Mouse (Mus musculus) forebrain, embryonic 11.5 days (tissue): ENCODE results near the gene Gm20388. TPM values are rescaled to one million over a fixed set of nuclear protein-coding genes. Genes with fewer than 3 reads are reported as not detected.
A peak's percentile ranks its signal among the peaks of the same experiment; 100 is the strongest.

Experiments used
- ATAC-seq: fragments of 200-750 bp; cut with Nextera tagmentation; replicated peaks from 2 replicates; pipeline ENCODE4 v1.8.0; 2017; ENCODE audit warnings: moderate TSS enrichment; ENCODE audit not compliant: low FRiP score
- DNase-seq: peaks from one replicate; pipeline ENCODE4 v3.0.0-alpha.2; 2017; ENCODE audit warnings: low spot score
- H3K27ac ChIP-seq: fragments of 300-500 bp; sonication (generic); 2 replicates; pipeline ENCODE4 v1.5.1; 2014; ENCODE audit warnings: low read depth, low read length
- H3K27me3 ChIP-seq: fragments of 300-500 bp; sonication (generic); 2 replicates; pipeline ENCODE4 v1.6.1; 2014; ENCODE audit warnings: mild to moderate bottlenecking, low read length, mixed read lengths; ENCODE audit not compliant: control insufficient read depth, insufficient read depth
- H3K36me3 ChIP-seq: fragments of 300-500 bp; sonication (generic); 2 replicates; pipeline ENCODE4 v1.6.1; 2014; ENCODE audit warnings: mild to moderate bottlenecking, low read length, moderate library complexity, mixed read lengths; ENCODE audit not compliant: control insufficient read depth, insufficient read depth
- H3K4me1 ChIP-seq: fragments of 300-500 bp; sonication (generic); replicated peaks from 2 replicates; pipeline ENCODE4 v1.6.1; 2014; ENCODE audit warnings: low read length, mixed read lengths; ENCODE audit not compliant: control insufficient read depth, insufficient read depth
- H3K4me2 ChIP-seq: fragments of 300-500 bp; sonication (generic); 2 replicates; pipeline ENCODE4 v1.6.1; 2014; ENCODE audit warnings: low read depth, mild to moderate bottlenecking, low read length, moderate library complexity, mixed read lengths; ENCODE audit not compliant: severe bottlenecking
- H3K4me3 ChIP-seq: fragments of 300-500 bp; sonication (generic); 2 replicates; pipeline ENCODE4 v1.5.1; 2014; ENCODE audit warnings: low read depth, low read length
- H3K9ac ChIP-seq: fragments of 300-500 bp; sonication (generic); 2 replicates; pipeline ENCODE4 v1.6.1; 2014; ENCODE audit warnings: low read length
- H3K9me3 ChIP-seq: fragments of 300-500 bp; sonication (generic); 2 replicates; pipeline ENCODE4 v1.6.1; 2016; ENCODE audit warnings: low read length, mixed read lengths; ENCODE audit not compliant: control insufficient read depth
- WGBS: fragments of 180-500 bp; shearing (Covaris S2); extraction: QIAGEN DNeasy Blood & Tissue Kit; methylation state at CpG from one replicate; pipeline ENCODE4 v1.1.7; 2014; 5-methylcytosine and 5-hydroxymethylcytosine counted together
- polyA plus RNA-seq: library from polyadenylated mRNA; unstranded; fragments of >200 nt; fragmentation: Nextera tagmentation; extraction: Ambion mirVana; gene quantifications from 2 replicates; pipeline ENCODE4 v1.2.1, GENCODE M21; 2014

The Gm20388 gene
- polyA plus RNA-seq, 1 experiment from 2014 or later: not detected

DNA sequence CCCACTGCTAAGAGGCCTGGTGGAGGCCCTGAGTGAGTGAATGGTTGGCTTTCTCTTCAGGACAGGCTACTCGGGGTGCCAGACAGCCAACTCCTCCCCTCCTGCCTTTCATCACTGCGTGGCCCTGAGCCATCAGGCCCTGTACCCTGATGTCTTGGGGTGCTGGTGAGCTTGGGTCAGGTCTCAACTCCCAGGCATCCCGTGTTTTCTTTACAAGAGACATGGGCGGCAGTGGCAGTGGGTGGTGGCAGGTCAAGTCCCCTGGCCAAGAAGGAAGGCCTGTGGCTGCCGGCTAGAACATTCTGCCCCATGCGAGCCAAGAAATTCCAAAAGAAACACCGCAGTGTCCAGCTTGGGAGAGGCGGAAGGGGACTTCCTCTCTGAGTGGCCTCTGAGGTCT lies 275.8 kb downstream of the Gm20388 start:
- H3K4me1 ChIP-seq: peaks cover 13% of the 10 kb centered on the region
- H3K4me3 ChIP-seq: no peak overlapping the region
- H3K27me3 ChIP-seq: no peaks in the 10 kb centered on the region
- H3K27ac ChIP-seq: no peak overlapping the region
- H3K36me3 ChIP-seq: no peaks in the 10 kb centered on the region
- no peak overlapping the region for H3K9ac ChIP-seq
- DNase-seq: no peak
- ATAC-seq: no peak
- no peak overlapping the region for H3K4me2 ChIP-seq
- H3K9me3 ChIP-seq: no peaks in the 10 kb centered on the region
- 70% methylated on average over 8 of the region's 8 CpGs for WGBS

DNA sequence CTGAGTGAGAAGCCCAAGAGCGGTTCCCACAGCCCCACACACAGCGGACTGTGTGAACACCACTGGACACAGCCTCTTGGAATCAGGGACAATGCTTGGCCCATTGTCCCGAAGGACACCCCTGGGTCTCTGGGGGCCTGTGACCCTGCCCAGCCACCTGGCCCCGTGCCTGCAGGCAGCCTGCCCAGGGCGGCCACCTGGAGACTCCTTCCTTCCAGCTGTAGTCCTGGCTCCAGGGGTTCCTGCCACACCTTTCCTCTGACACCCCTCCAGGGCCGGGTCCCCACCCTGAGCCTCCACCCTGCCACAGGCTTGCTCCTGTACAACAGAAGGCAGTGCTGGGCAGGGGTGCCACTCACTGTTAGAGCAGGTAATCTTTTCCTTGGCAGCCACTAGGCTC lies 277.9 kb downstream of the Gm20388 start:
- Histone ChIP-seq H3K9ac (no peak overlapping the region), H3K36me3 (no peaks in the 10 kb centered on the region), H3K4me1 (peaks cover 13% of the 10 kb centered on the region), H3K27me3 (no peaks in the 10 kb centered on the region), H3K9me3 (no peaks in the 10 kb centered on the region), H3K4me3 (no peak overlapping the region), H3K4me2 (no peak overlapping the region), H3K27ac (no peak overlapping the region)
- DNase-seq (no peak), ATAC-seq (no peak)
- 85% methylated on average over 6 of the region's 6 CpGs for WGBS

DNA sequence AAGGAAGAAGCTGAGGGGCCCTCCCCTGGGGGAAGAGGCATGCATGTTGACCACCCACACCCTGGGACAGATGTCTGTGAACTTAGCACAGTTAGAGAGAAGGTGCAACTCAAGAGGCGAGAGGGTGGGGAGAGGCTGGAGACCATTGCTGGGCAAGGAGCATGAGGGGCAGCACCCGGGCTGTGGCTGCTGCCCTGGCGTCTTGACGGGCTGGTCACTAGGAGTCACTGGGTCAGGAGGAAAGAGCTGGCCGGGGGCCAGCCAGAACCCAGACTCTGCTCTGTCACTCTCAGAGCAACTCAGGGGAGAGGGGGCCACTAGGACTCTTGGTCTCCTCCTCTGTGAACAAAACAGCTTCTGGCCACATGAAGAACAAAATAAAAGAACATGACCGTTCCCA lies 278.8 kb downstream of the Gm20388 start:
- WGBS: 79% methylated on average over 6 of the region's 6 CpGs
- Histone ChIP-seq H3K4me3 (no peak overlapping the region), H3K9me3 (no peaks in the 10 kb centered on the region), H3K9ac (no peak overlapping the region), H3K27ac (no peak overlapping the region), H3K4me1 (peaks cover 11% of the 10 kb centered on the region), H3K27me3 (no peaks in the 10 kb centered on the region), H3K4me2 (no peak overlapping the region), H3K36me3 (no peaks in the 10 kb centered on the region)
- no peak for DNase-seq
- ATAC-seq: no peak

DNA sequence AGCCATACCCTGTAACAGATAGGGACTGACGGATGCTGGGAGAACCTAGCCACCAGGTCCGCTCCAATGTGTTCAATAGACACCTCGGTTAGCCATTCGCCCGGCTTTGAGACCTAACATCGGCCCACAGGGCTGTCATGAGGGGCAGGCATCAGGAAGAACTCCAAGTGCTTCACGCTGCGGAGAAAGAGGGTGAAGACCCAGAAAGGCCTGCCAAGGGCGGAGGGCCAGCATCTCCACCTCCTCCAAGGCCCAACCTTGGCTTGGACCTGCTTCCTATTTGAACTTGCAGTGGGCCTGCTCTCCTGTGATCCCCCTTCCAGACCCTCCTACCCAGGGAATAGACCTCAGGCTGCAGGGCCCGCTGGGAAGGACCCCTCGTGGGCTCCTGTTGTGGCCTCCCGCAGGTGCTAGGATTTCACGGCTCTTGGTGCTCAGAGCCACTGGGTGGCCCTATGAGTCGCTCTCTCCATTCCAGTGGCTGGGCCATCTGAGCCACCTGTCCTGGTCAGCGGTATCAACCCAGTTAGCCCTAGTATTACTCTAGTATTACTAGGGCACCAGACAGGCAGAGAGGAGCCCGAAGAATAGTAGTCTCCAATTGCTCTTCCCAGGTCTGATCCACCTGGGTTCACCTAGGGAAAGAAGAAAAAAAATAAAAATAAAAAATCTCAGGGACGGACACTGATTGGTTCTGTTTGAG lies 279.6 kb downstream of the Gm20388 start:
- Histone ChIP-seq H3K4me1 (peaks cover 6% of the 10 kb centered on the region), H3K36me3 (no peaks in the 10 kb centered on the region), H3K9me3 (no peaks in the 10 kb centered on the region), H3K4me3 (no peak overlapping the region), H3K4me2 (no peak overlapping the region), H3K27ac (no peak overlapping the region), H3K27me3 (no peaks in the 10 kb centered on the region), H3K9ac (no peak overlapping the region)
- WGBS: 82% methylated on average over 17 of the region's 17 CpGs
- ATAC-seq (peak; percentile 28), DNase-seq (no peak)

DNA sequence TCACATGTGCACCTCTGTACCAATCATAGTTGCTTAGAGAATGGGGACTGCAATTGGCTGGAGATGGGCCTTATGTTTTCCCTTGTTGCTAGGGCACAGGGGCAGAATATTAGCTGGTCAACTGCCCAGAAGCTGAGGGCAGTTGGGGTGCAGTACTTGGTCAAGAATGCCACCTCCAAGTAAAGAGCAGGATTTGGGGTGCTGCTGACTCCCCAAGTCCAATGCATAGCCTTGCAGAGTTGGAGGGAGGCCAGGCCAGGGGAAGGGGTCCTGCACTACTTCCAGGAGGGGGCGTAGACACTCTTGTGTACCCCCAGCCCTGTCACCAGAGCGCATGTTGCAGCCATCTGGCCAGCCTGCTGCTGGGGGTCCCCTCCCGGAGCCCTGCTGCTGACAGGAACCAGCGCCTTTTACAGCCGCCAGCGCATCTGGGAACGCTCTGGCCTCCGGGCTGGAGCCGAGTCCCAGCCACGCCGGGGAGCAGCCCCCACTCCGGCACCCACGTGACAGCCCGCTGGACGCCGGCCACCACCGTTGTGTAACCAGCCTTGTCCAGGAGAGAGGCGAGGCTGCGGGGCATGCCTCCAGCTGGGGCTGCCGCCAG lies 280.3 kb downstream of the Gm20388 start:
- no peak overlapping the region for H3K4me2 ChIP-seq
- H3K27ac ChIP-seq: no peak overlapping the region
- no peaks in the 10 kb centered on the region for H3K27me3 ChIP-seq
- no peaks in the 10 kb centered on the region for H3K36me3 ChIP-seq
- H3K9ac ChIP-seq: no peak overlapping the region
- H3K4me3 ChIP-seq: no peak overlapping the region
- H3K9me3 ChIP-seq: no peaks in the 10 kb centered on the region
- peaks cover 2% of the 10 kb centered on the region; the same call in 1 of the 2 replicates for H3K4me1 ChIP-seq
- WGBS: 64% methylated on average over 20 of the region's 20 CpGs
- no peak for DNase-seq
- ATAC-seq: peak; percentile 74

DNA sequence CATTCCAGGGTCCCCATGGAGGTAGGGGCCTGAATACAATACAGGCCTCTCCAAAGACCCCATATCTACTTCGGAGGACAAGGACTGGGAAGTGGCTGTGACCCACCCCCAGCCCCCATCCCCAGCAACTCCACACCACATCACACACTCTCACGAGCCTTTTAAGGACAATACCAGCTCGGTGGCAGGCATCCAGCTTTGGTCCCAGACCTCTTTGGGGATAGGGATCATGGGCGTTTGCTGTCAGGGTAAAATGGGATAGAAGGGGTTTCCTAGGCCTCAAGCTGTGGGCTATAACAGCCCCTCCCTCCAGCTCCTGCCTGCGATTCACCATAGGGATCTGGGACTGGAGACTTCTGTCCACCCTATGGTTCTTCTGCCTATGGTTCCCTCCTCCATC lies 281.0 kb downstream of the Gm20388 start:
- Histone ChIP-seq H3K4me2 (no peak overlapping the region), H3K9ac (no peak overlapping the region), H3K27me3 (no peaks in the 10 kb centered on the region), H3K4me3 (no peak overlapping the region), H3K9me3 (no peaks in the 10 kb centered on the region), H3K27ac (no peak overlapping the region), H3K36me3 (no peaks in the 10 kb centered on the region), H3K4me1 (peaks cover 2% of the 10 kb centered on the region; the same call in 1 of the 2 replicates)
- 91% methylated on average over 5 of the region's 5 CpGs for WGBS
- ATAC-seq (no peak), DNase-seq (no peak)

DNA sequence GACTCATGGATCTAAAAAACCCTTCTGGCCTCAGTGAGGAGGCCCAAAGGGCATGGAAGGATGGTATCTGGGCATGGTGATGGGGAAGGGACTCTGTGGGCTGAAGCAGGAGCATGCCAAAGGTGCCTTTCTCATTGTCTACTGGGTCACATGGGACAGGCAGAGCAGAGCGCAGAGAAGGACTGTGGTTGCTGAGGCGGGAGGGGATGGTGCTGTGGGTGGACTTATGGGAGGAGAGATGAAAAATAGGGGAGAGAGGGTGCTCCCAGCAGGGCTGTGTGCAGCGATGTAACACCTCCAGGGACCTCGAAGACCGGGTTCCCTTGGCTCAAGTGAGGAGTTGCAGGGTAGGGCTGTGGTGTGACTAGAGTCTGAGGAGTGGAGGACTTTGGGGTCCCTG lies 281.5 kb downstream of the Gm20388 start:
- Histone ChIP-seq H3K9me3 (no peaks in the 10 kb centered on the region), H3K36me3 (no peaks in the 10 kb centered on the region), H3K27me3 (no peaks in the 10 kb centered on the region), H3K9ac (no peak overlapping the region), H3K4me1 (peaks cover 2% of the 10 kb centered on the region; the same call in 1 of the 2 replicates), H3K27ac (no peak overlapping the region), H3K4me2 (no peak overlapping the region), H3K4me3 (no peak overlapping the region)
- 97% methylated on average over 5 of the region's 5 CpGs for WGBS
- no peak for ATAC-seq
- no peak for DNase-seq

DNA sequence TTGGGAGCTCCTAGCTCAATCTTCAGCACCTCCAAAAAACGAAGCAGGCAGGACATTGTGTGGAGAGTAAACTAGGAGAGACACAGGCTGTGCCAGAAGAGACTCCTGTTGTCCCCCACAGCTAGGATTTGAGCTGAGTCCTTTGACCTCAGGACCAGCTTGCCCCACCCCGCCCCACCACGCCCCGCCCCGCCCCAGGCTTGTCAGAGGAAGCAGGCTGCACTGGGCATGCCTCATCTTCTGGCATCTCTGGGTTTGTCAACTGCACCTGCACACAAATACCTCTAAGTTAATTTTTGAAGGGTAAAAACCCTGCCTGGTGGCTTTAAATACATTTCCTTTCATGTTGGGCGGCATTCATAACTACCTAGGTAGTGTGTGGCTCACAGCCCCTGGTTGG lies 290.7 kb downstream of the Gm20388 start:
- no peaks in the 10 kb centered on the region; the same call in 1 of the 2 replicates for H3K9me3 ChIP-seq
- 88% methylated on average over 6 of the region's 6 CpGs for WGBS
- H3K9ac ChIP-seq: no peak overlapping the region
- ATAC-seq: no peak
- H3K27ac ChIP-seq: no peak overlapping the region
- no peaks in the 10 kb centered on the region for H3K36me3 ChIP-seq
- H3K4me1 ChIP-seq: no peaks in the 10 kb centered on the region
- no peaks in the 10 kb centered on the region for H3K27me3 ChIP-seq
- no peak for DNase-seq
- H3K4me2 ChIP-seq: no peak overlapping the region
- H3K4me3 ChIP-seq: no peak overlapping the region

DNA sequence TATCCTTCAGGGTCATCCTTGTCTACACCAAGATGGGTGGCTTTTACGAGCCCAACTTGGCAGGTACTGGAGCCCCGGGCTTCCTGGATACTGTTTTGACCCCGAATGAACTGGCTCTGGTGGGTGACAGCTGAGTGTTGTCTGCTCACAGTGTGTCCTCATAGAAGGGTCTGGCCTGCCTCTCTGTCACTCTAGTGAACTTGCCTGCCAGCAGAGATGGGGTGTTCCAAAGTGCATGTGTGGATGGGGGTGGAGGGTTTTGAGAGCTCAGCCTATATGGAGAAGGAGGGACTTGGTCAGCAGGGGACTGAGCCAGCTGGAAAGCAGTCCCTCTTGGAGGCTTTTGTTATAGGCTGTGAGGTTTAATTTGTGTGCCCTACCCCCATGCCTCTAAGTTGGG lies 291.9 kb downstream of the Gm20388 start:
- Histone ChIP-seq H3K27me3 (no peaks in the 10 kb centered on the region), H3K9ac (no peak overlapping the region), H3K36me3 (no peaks in the 10 kb centered on the region), H3K4me1 (no peaks in the 10 kb centered on the region), H3K4me3 (no peak overlapping the region), H3K9me3 (no peaks in the 10 kb centered on the region; the same call in 1 of the 2 replicates), H3K27ac (no peak overlapping the region), H3K4me2 (no peak overlapping the region)
- ATAC-seq (no peak), DNase-seq (no peak)
- WGBS: 79% methylated on average over 3 of the region's 3 CpGs
